Mouse (Mus musculus) ES-Bruce4 (cell line): ENCODE measurements around the gene Apba2.

ENCODE experiments used
- CTCF ChIP-seq: IDR thresholded peaks from one replicate; pipeline ENCODE4 v1.8.1; 2011; ENCODE audit warnings: low read depth, low read length
- EP300 ChIP-seq: IDR thresholded peaks from 2 replicates; pipeline ENCODE4 v1.6.1; 2011; ENCODE audit warnings: low read depth, low read length; ENCODE audit not compliant: insufficient read depth
- POLR2A ChIP-seq: IDR thresholded peaks from one replicate; pipeline ENCODE4 v1.8.1; 2011; ENCODE audit warnings: low read length; ENCODE audit not compliant: insufficient read depth

DNA sequence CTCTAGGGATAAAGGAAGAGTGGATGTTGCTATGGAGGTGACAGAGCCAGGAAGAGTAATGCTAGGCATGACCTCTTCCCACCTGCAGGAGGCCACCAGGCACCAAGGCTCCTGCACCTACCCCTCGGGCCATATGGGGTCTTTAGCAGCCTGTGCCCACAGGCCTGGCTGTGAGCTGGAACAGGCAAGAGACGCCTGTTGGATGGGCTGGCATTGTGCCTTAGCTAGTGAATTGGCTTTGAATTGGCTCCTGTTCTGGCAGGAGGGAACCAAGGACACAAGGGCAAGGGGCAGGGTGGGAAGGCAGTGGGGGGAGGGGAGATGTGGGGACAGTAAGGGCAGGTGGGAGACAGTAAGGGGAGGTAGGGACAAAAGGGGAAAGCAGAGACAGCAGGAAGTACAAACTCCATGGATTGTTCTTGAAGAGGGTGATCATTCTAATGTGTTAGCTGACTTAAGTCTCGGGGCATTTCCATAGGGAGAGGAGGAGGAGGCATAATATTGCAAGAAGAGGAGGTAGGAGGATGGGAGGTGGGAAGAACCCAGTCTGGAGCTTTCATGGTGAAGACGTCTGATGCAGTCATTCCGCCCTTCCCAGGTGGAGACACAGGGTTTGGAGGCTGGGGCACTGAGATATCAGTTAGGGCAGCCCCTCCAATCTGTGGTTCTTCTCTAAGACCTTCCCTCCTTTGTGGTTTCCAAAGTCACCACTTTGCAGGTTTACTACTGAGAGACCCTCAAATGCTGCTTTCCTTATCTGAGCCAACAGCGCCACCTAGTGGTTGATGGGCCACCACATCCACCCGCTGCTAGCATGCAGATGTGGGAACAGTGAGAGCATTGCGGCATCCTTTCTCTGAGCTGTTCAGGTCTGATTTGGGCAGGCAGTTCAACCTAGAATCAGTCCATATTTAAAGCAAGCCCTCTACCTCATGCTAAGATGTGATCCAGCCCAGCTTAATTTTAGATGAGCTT, 240.1 kb downstream of the Apba2 start:
- TF ChIP-seq CTCF (peak; percentile 94), POLR2A (no peak), EP300 (0 out of 2 replicates have a peak, but pooled peaks have one; percentile 42)
